Mouse (Mus musculus): ENCODE results near the gene Rrp9. TPM values are rescaled to one million over a fixed set of nuclear protein-coding genes. Genes with fewer than 3 reads are reported as not detected.

Rrp9 gene
- total RNA-seq, 2 experiments from 2014 or later, result 18.9 to 50.1 TPM

DNA sequence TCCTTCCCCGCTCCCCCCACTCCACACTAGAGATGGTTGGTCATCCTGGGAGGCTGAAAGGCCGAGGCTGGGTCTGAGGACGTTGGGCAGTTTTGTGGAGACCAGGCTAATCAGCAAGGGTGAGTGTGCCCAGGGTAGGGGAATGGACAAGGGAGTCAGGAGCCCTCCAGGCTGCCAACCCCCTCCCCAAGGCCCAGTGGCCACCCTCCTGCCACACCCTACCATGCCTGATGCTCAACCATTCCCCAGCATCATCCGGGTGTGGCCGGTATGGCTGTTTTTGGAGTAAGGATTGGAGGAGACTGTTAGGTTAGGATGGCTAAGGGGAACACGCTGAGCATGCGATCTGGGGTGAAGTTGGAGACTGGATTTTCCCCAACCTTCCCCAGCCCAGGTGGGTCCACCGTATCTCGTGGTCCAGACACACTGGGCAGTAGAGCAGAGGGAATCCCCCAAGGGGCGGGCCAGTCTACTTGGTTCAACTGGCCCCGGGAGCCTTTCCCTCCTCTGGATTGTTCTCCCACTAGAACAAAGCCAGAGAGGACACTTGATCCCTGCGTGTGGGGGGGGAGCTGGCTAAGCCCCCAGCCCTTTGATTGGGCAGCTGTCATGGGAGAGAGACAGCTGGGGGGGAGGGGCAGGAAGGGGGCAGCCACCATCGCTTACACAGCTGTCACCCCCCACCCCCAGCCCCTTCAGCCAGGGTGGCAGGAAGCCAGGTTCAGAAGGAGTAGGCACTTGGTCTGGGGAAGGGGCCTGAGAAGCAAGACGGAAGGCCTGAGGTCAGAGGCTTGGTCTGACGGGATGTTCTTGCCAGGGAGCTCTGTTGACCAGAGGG is 19.2 kb upstream of the Rrp9 start:
- ATAC-seq (replicated peaks; ENCODE audit: poor library complexity), result no peak

GRCm38 (mm10) chr9:106457163-106457559 is 18.6 kb upstream of the Rrp9 start:
- ATAC-seq (replicated peaks; ENCODE audit: poor library complexity), result no peak

DNA sequence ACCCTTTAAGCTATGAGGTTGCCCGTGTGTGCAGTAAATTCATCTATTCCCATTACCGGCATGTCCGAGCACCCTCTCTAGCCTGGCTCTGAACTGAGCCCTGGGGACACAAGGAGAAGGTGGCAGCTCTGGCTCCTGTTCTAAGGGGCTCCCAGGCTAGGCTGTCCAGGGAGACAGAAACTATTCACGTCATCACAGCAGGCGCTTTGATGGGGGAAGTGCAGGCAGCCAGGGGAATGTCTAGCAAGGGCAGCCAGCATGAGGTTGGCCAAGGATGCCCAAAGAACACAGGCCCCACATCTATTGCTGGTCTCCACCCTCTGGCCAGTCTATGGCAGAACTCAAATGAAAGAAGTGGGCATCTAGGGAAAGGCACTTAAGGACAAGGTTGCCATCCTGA is 17.8 kb upstream of the Rrp9 start:
- no peak for ATAC-seq (replicated peaks; ENCODE audit: poor library complexity)

GRCm38 (mm10) chr9:106459946-106460345 is 15.8 kb upstream of the Rrp9 start:
- no peak for ATAC-seq (replicated peaks; ENCODE audit: poor library complexity)

DNA sequence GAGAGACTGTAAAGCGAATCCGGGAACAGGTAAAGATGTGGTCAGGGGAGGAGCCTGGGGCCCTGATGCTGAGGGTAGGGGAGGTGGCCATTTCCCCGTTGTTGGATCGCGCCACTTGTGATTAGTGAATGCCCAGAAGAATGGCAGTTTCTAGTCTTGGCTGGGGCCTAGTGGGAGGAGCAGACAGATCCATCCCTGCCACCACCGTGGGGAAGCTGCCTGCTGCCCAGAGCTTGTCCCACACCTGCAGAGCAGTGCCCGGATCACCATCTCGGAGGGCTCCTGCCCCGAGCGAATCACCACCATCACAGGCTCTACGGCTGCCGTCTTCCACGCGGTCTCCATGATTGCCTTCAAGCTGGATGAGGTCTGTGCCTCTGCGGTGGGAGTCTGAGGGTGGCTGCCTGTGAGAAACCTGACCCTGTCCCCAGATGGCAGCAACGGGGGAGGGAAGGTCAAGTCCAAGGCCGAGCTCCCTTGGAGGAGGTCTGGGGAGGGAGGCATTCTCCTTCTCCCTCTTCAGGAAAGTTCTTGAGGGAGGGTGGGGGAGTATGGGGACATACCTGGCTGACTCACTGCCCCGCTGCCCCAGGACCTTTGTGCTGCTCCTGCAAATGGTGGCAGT is 15.2 kb upstream of the Rrp9 start:
- no peak for ATAC-seq (replicated peaks; ENCODE audit: poor library complexity)

- ATAC-seq (replicated peaks; ENCODE audit: poor library complexity), result no peak
These were observed 14.7 kb upstream of the Rrp9 start for GRCm38 (mm10) chr9:106461026-106461415.

DNA sequence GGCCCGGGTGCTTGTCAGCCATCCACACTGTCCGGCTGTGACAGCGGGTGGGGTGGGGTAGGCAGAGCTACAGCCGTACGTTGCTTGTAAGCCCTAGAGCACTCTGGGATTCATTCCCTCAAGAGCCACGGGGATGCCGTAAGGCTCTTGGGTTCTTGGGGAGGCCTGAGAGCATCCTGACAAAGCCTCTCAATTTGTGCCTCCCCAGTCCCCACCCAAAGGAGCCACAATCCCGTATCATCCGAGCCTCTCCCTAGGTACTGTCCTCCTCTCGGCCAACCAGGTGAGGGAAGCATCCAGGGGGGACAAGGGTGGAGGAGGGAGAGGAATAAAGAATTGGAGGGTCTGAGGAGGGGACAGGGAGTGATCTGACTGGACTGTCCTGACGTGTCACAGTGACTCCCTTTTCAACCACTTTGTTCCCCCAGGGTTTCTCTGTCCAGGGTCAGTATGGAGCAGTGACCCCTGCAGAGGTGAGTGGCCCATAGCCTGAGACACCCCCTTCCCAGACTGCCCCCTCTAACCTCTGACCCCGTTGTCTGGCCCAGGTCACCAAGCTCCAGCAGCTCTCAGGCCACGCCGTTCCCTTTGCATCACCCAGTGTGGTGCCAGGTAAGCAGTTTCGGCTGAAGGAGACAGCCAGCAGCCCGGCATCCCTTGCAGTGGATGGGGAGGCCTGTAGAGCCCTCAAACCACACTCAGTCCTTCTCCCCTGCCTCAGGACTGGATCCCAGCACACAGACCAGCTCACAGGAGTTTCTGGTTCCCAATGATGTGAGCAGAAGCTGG is 13.9 kb upstream of the Rrp9 start:
- ATAC-seq (replicated peaks; ENCODE audit: poor library complexity), result no peak

GRCm38 (mm10) chr9:106462430-106462800 is 13.3 kb upstream of the Rrp9 start:
- ATAC-seq (replicated peaks; ENCODE audit: poor library complexity), result no peak

- ATAC-seq (replicated peaks; ENCODE audit: poor library complexity), result no peak
These were observed 12.4 kb upstream of the Rrp9 start for GRCm38 (mm10) chr9:106463122-106464063.

DNA sequence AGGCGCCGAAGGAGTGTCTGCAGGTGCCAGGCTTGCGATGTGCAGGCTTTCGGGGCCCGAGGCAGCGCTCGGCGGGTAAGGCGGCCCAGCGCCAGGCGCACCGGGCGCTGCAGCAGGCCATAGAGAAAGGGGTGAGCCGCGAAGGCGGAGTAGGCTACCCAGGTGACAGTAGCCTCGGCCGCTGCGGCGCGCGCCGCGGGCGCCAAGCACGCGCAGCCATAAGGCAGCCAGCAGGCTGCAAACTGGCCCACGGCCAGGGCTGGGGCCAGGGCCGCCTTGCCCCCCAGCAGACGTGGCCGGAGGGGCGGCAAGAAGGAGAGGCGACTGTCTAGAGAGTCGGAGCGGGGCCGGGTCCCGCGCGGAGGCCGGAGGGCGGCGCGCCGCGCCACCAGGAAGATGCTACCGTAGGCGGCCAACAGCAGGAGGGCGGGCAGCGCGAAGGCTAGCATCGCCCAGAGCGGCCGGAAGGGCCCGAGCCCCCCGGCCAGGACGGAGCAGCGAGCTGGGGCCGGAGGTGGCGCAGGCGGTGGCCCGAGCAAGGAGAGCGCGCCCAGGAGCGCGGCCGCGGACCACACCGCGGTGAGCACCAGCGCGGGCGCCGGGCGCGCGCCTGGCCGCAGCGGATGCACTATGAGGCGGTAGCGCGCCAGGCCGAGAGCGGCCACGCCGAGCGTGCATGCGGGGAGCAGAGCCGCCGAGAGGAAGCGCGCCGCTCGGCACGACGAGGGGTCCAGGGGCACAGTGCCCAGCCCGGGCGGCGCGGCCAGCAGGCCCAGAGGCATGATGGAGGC is 10.8 kb upstream of the Rrp9 start:
- peak; percentile 40 for ATAC-seq (replicated peaks; ENCODE audit: poor library complexity)

DNA sequence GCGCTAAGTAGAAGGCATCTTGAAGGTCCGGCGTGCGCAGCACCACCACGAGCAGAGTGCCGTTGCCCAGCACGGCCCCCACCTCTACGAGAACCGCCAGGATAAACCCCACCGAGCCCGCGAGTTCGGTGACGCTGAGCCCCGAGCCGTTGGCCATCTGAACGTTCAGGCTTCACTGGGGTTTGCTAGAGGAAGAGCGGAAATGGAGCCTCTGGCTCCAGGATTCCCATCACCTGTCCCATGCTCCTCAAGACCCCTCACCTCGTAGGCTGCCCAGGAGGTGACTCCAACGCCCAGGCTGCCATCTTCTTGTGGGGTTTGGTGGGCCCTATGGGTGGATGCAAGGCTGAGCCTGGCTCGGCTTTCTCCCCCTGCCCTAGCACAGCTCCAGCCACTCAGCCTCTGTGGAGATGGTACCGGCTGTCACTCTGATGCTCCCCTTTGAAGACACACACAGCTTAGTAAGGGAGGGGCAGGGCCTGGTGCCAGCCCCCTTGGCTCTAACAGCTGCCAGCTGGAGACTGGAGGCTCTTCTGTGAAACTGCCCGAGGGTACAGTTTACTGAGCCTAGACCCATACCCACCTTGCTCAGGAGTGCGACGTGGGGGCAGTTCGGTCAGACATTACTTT is 10.1 kb upstream of the Rrp9 start, which contains the start of gene Gpr62:
Gene Gpr62, minus strand, starts transcription at position 368 of the 630 bp plus-strand sequence.
- ATAC-seq (replicated peaks; ENCODE audit: poor library complexity), result no peak

GRCm38 (mm10) chr9:106466721-106467120 is 9.0 kb upstream of the Rrp9 start:
- no peak for ATAC-seq (replicated peaks; ENCODE audit: poor library complexity)

DNA sequence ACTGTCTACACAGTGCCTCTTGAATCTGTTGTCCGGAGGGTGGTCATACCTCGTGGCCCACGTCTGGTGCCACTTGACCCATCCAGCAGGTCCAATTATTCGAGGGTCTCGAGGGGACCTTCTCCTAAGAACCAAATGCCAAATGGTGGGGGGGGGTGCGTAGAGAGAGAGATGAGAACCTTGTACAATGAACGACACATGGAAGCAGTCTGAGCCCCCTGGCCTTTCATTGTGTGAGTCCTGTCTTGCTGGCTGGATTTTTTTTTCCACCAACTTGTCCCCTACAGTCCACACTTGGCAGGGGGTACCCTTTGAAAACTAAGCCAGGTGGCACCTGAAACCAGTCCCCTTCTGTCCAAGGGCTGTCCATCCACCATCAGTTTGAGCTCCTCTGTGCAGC is 8.0 kb upstream of the Rrp9 start:
- ATAC-seq (replicated peaks; ENCODE audit: poor library complexity), result no peak

GRCm38 (mm10) chr9:106469317-106469716 is 6.4 kb upstream of the Rrp9 start:
- ATAC-seq (replicated peaks; ENCODE audit: poor library complexity), result peak; percentile 46

- no peak for ATAC-seq (replicated peaks; ENCODE audit: poor library complexity)
These were observed 6.0 kb upstream of the Rrp9 start for GRCm38 (mm10) chr9:106469776-106470175.

DNA sequence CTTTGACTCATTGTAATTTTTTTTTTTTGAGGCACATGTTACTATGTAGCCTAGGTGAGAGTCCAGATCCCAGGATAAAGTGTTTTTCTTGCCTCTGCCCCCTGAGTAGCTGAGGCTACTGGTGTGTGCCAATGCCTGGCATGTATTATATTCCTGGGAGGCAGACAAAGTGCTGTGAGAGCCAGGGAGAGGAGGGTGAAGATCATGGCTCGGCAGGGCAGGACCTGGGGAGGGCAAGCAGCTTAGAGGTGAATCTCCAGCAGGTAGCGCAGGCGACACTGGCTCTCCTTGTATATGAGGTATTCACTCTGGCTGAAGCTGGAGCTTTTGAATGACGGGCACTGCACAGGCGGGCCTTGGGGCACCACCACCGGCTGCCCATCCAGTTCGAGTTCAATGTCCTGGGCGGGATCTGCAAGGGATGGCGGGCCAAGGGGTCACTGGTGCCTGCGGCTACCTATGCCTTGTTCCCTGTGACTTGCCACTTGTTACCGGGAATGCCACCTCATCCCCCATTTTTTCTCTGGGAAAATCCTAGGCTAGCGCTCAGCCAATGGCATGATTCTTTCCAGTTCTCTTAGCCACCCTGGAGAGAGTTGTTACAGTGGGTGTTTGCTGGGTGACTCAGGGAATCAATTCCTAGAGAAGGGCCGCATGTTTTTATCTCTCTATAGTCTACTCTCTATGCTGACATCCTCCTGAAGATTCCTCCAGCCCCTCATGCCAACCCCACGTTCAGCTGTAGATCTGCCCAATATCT is 4.6 kb upstream of the Rrp9 start:
- ATAC-seq (replicated peaks; ENCODE audit: poor library complexity), result no peak

GRCm38 (mm10) chr9:106471892-106472291 is 3.9 kb upstream of the Rrp9 start:
- no peak for ATAC-seq (replicated peaks; ENCODE audit: poor library complexity)

DNA sequence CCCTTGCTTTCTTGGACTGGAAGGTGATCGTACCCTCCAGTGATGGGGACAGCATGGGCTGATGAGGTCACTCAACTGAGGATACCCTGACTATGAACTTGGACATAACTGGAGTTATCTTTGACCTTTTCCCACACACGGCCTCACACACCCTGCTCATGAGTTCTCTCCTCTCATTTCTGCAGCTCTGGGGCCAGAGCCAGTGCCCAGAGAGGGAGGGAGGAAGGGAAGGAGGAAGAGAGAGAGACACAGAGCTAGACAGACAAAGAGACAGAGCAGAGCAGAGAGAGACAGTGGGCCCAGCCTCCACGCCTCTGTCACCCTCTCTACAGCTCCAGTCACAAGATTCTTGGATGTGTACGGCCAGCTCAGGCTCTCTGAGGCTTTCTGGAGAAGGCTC is 3.4 kb upstream of the Rrp9 start:
- no peak for ATAC-seq (replicated peaks; ENCODE audit: poor library complexity)
